Mouse (Mus musculus): Measurements from ENCODE around the gene Ppp1r14b. TPM values are rescaled to one million over a fixed set of nuclear protein-coding genes. Genes with fewer than 3 reads are reported as not detected.

The Ppp1r14b gene
- 69.4 and 78.5 TPM in 2 replicates for polyA plus RNA-seq (2012; rRNA removed)

DNA sequence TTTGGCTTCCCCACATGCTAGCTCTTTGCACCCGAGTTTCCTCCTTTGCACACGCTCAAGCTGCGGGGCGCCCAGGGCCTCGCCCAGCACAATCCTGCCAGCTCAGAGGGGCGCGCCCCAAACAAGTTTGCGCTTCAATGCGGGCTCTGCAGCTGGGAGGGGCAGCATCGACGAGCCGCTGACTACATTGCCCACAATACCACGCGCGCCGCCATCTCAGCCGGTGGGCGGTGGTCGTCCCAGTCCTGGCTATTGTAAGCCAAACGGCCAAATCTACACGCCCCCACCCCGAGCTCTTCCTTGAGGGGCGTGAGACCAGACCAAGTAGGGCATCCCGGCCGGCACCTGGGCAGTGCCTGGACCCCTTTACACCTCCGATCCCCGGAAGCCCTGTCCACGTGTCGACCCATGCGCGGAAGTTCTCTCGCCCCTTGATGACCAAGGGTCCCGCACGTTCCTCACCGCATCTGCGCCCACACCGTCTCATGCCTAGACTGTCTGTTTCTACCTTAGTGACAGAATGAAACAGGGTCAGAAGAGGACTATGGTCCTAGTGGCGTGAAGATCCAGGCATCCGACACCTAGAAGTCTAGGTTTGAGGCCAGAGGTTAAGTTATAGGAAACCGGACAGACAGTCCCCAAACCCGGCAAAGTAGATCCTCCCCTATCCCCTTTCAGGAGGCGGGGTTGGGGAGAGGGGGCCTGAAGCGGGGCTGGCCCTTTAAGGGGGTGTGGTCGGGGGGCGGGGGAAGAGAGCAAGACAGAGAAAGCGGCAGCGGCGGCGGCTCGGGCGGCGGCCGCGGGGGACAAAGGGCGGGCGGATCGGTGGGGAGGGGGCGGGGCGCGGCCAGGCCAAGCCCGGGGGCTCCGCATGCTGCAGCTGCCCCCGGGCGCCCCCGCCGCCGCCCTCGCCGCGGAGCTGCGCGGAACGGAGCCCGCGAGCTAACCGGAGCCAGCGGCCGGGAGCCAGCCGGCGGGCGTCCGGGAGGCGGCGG, at the start of gene Ppp1r14b:
TSS of gene Ppp1r14b (plus strand) at position 758 of the 995 bp plus-strand sequence.
- no peak for DNase-seq (ENCODE audit: low read depth)

DNA sequence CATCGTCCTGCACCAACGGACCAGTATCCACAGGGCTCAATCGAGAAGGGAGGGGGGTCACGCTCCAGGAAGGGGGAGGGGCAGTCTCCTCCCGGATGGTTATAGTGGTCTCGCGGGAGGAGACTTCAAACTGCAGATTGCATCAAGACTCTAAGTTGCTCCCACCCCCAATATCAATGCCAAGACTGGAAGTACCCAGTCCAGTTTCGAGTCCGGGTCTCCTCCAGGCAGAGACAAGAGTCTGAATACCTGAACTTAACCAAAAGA, 49.5 kb upstream of the Ppp1r14b start, which contains the start of gene Catsperz:
TSS of gene Catsperz (minus strand) at position 74 of the 267 bp plus-strand sequence.
- DNase-seq (ENCODE audit: low read depth) = no peak

DNA sequence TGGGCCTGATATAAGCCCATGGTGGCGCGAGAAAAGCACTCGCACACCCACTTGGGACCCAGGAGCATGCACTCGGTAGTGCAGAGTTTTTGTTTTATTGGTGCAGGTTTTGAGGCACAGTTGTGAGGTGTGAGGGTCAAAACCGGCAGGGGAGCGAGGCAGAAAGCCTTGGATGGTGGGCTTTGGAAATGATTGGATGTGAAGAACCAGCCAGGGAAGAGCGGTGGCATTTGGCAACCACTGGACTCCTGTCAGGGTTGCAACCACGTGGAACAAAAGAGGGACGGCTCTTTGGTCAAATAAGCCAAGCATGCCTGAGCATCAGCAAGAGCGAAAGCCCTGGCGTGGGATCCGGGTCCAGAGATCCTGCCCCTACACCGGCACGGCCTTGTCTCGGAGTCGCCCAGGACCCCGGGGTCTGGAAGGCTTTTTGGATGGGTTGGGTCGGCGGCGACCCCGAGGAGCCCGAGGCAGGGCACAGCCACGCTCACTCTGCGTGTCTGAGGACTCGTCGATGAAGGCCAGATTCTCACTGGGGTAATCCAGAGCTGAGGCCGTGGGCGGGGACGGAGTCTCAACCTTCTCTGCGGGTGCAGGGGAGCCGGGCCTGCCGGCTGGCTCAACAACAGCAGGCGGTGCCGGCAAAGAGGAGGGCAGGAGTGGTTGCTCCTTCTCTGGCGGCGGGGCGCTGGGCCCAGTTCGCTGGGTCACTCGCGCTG, 49.0 kb upstream of the Ppp1r14b start:
- DNase-seq (ENCODE audit: low read depth) = no peak

DNA sequence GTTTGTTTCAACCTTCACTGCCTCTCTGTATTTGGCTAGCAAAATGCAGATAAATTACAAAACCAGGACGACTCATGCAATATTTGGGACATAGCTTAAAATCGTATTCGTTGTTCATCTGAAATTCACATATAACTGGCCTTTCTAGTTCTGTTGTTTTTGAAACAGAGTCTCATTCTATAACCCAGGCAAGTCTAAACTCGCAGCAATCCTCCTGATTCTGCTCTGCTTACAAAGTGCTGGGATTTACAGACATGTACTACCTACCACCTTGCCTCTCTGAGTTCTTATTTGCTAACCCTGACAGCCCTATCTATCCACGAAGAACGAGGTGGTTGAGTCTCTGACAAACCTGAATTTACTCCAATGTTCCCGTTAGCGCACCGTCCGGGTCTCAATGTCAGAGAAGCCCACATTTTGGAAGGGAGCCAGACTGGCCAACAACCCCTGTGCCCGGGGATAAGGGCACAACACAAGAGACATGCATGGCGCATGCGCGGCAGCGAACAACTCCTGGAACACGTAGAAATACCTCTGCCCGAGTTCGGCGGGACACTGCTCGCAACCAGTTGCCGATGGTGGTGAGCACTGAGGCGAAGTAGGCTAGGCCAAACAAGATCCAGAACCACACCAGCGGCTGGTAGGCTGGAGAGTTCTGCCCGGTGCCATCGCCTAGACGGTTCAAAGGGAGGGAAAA, 48.1 kb upstream of the Ppp1r14b start:
- no peak for DNase-seq (ENCODE audit: low read depth)

DNA sequence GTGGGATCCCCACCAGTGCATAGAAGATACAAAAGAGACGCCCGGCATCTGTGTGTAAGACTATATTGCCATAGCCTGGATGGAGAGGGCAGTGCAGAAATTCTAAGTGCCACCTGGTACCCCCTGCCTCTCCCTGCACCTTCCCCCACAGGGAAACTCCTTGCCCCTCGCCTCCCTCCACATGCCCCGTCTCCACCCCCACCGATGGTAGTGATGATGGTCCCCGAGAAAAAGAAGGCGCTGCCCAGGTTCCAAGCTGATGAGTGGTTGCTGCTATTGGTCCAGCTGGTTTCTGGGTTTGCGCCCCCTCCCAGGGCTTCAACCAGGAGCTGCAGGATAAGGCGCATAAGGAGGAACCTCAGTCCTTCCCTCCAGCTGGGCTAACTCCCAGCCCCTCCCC, 46.7 kb upstream of the Ppp1r14b start:
- DNase-seq (ENCODE audit: low read depth) = no peak

DNA sequence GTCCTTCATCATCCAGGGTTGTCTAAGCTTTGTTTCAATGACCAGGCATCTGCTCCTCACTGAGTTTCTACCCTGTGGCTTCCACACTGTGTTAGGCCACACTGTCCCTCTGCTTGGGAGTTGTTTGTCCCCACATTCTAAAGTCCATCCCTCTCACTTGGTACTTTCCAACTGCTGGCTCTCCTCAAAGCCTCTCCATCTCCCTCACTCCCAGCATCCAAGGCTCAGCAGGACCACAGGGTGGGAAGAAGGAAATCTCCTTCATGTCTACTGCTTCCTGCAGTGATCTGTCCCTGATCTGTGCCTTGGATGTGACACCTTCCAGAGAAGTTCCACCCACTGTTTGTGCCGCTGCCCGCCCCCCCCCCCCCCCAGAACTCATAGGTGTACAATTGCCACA, 43.8 kb upstream of the Ppp1r14b start:
- no peak for DNase-seq (ENCODE audit: low read depth)

DNA sequence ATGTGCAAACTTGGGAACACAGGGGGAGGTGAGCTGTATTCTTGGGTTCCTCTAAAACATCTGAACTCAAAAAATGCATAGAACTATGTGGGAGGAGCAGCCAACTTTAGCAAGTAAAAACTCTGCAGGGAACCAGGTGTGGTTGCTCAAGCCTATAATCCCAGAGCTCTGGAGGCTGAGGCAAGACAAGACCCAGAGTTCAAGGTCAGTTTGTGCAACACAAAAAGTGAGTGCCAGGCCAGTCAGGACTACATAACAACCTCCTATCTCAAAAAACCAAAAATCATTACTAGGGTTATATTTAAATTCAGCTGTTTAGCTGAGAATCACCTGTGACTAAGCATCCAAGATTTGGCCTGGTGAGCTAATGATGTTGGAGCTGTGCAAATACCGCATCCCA, 42.8 kb upstream of the Ppp1r14b start:
- no peak for DNase-seq (ENCODE audit: low read depth)

DNA sequence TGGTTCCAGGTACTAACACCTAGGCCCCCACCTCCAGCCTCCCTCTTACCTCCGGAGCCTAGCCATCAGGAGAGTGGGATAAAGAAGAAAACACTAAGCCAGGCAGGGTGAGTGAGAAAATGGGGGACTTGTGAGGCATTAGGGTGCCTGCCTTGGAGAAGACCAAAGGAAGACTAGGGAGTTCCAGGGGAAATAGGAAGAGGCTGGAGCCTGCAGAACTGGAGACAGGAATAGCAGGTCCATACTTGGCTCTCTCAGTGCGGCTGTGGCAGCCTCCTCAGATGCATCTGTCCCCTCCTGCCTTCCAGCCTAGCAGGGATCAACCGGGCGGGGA, 41.7 kb upstream of the Ppp1r14b start:
- DNase-seq (ENCODE audit: low read depth) = no peak

DNA sequence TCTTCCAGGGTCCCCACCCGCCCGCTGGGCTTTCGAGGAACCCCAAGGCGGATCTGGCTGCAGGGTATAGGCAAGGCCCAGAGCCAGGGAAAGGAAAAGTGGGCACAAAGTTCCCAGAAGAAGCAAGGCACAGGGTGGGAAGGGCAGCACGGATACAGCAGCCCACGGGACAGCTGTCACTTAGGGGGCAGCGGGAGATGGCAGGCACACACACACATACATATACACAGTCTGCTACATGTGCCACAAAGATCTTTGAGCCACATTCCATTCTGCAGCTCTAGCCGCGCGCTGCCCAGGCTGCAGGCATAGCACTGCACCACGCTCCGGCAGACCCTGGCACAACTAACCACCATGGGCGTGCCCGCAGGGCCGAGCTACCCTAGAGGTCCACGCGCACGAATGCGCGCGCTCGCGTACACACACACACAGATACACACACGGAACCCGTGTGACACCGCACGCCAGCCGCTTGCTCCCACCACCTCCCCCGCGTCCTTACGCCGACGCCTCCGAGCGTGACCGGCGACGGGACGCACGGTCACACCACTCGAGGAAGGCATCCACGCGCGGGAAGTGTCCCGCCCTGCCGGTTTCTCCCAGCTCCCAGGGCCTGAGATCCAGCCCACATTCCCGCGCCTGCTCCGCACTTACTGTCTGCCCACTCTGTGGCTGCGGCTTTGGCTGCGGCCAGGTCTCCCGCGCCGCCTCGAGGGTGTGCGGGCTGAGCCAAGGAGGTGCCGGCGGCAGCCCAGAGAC, 41.2 kb upstream of the Ppp1r14b start:
- DNase-seq (ENCODE audit: low read depth) = no peak

DNA sequence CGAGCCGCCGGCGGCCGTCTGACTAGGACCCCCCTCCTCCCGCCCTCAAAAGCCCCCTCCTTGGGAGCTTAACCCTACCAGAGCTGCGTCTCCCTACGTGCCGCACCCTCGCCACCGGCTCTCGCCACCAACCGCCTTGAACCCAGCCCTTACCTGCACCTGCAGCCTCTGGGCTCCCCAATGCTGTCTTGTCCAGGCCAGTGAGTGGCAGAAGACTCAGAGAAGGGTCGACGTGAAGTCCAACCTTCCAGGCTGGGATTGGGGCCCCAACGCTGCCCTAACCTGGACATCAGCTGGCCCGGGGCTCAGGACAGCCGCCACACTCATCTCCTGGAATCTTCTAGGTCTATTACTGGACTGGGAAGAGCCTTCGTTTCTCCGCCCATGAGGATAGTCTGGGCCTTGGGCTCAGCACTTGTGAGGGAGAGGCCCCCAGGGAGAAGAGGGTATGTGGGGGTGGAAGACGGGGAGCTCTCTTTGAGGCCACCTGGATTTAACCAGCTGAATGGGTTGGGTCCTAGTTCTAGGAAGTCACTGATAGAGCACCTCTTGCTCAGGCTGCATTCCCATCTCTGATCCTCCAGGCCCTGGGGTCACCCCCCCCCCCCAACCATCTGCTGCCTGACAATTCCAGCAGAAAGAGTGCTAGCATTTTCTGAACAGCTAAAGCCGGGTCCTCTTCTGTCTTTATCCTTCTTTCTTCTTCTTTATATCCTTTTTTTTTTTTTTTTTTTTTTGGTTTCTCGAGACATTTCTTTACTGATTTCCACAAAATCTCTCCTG, 40.4 kb upstream of the Ppp1r14b start, which contains the start of gene Kcnk4:
TSS of gene Kcnk4 (minus strand) at position 321 of the 783 bp plus-strand sequence.
- DNase-seq (ENCODE audit: low read depth) = no peak

DNA sequence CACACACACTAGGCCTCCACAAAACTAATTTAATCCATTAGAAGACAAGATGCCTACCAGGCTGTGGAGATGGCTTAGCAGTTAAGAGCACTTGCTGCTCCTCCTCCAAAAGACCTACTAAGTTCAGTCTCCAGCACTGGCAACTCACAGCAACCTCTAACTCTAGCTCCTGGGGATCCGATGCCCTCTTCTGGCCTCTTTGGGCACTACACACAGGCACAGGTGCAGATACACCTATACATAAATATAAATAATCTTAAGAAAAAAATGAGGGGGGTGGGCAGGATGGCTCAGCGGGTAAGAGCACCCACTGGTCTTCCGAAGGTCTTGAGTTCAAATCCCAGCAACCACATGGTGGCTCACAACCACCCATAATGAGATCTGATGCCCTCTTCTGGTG, 38.5 kb upstream of the Ppp1r14b start:
- DNase-seq (ENCODE audit: low read depth) = no peak

DNA sequence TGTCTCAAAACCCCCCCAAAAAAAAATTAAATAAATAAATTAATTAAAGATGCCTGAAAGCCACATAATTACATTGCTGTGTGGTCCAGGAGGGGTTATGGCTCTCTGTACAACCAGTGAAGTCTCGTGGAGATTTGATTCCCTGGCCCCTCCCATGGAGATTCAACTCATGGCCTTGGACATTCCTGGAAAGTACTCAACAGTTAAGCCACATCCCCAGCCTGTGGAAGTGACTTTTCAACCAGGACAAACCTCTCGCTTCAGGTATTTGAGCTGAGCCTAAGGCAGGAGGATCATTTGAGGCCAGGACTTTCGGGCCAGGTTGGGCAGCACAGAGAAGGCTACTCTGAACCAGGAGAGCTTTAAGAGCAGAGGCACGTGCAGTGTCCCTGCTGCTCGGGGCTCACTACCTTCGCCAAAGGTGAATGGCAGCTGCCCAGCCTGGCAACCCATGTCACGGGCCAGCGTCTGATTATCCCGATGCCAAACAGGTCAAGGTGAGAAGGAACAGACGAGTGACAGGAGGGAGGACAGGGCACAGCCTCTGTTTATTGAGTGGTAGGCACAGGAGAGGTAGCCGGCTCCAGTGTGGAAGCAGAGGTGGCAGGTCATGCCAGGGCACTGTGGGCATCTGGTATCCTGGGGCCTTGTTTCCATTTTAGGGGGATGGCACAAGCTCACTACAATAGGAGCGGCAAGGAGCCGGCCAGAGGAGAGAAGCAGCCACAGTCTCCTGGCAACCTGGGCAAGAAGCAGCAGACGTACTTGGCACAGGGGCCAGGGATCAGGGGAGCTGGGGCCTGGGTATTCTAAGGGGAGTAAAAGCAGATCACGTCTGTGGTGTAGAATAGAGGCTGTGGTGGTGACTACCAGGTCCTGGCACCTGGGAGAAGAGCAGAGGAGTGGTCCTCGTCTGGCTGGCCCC, 37.0 kb upstream of the Ppp1r14b start:
- no peak for DNase-seq (ENCODE audit: low read depth)

DNA sequence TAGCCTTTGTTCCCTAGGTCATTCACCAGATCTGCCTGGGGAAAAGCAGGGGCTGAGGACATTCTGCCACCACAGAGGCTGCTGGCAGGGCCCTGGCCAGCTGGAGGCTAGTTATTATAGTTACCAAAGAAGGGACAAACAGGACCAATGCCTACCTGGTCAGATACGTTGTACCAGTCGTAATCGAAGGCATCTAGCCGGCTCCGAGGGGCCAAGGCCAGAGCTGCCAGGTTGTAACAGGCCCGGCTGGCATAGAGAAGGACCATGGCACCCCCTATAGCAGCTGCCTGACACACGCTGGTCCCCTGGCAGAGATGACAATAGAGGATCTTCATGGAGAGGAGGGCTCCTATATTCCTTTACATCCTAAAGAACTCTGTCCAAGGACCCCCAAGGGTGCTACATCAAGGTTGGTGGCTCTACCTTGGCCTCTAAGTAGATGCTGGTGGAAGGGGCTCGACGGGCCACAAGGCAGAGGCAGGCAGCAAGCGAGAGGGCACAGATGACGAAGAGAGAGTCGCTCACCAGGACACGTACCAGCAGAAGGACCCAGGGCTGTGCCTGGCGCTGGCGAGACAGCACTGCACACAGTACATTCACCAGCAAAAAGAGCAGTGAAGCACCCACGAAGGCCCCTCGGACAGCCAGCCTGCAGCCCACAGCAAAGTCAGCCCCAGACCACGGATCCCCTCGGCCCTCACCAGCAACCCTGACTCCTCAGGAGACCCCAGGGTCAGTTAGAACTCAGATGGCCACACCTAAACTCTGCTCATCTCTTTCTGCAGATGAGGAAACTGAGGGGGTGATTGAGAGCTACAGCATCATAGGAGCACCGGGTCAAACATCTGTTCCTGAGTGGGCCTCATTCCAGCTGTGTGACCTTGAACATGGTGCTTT, 35.4 kb upstream of the Ppp1r14b start:
- no peak for DNase-seq (ENCODE audit: low read depth)

DNA sequence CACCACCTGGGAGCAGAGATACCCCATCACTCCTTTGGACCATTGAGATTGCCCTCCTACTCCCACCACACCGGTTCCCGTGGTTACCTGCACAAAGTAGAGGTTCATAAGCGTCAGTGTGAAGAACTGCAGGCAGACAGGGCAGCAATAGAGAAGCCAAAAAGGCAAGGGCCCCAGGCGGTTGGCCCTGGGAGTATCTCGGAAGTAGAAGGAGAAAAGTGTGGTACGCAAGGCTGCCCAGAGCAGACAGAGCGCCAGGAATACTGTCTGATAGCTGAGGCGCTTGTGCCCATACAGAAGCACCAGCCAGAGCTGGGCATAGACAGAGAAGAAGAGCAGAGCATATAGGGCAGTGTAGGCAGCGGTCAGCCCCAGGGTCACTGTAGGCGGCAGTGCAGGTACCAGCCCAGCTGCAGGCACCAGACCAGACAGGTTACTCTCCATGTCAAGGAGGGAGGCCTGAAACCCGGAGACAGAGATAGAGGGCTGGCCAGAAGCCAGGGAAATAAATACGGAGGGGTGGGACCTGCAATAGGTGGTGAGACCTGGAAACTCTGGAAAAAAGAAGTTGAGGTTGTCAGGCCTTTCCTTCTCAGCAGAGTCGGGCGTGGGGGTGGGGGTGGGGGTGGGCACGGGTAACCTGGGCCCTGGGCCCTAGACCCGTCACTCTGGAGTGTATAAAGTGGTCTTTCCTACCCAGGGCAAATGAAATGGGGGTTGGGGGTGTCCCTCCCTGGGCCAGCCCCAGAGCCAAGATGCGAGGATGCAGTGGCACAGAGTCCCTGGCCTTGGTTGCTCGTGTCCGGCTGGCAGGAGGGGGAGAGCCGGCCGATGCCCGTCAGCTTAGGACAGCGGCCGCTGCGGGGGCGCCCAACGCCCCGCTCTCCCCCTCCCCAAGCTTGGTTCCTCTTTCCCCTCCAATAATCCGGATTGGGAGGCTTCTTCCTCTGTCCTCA, 34.1 kb upstream of the Ppp1r14b start:
- no peak for DNase-seq (ENCODE audit: low read depth)

DNA sequence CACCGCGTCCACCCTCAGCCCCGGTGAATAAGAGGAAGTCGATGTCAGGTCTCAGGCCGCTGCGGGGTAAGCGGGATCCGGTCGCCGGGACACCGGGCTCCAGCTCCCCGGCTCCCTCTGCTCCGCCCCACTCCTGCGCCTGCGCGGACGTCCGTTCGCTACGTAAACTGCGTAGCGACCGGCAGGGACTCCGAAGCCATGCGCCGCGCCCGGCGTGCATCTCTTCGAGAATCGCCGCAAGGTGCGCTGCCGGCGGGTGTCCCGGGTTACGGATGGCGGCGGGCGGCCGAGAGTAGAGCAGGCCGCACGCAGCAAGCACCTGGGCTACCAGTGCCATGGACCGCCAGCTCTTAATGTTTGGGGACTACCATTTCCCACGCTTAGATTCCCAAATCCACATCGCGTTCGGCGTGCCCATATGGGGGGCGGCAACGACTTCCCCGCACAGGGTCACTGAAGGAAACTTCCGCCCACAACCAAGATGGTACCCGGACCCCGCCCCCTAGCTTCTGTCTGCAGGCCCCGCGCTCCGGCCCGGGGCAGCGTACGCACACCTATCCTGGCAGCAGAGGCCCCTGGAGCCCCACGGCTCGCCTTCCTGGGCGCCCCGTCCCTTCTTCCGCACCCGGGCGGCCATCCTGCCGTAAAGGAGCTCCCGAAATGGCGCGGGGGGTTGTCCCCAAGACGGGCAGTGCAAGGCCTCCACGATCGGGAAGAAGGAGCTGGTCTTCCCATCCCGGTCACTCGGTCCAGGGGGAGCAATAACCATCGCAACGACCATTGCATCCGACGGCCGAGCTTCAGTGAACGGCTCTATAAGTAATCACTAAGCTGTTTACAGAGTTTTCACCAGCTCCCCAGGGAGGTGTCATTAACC, 33.2 kb upstream of the Ppp1r14b start, which contains the start of gene Bad:
TSS of gene Bad (plus strand) at position 490 of the 877 bp plus-strand sequence.
- no peak for DNase-seq (ENCODE audit: low read depth)

DNA sequence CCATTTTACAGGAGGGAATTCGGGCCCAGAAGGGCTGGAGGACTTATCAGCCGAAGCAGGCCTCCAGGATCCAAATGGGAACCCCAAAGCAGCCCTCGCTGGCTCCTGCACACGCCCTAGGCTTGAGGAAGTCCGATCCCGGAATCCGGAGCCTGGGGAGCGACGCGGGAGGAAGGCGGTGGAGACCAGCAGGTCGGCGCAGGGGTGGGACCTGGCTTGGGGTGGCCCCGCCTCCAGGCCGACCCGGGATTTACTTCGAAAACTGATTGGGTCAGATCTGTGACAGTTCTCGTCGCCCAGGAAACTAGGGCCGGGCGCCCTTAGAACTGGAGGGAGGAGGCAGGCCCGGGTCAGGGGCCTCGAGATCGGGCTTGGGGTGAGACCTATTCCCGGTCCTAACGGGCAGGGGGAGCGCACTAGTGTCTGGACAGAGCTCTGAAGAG, 32.5 kb upstream of the Ppp1r14b start, which contains the start of gene Gpr137:
TSS of gene Gpr137 (minus strand) at position 232 of the 443 bp plus-strand sequence.
- DNase-seq (ENCODE audit: low read depth) = no peak

Data from gonadal fat pad, adult 2 months (tissue).